Mouse (Mus musculus): ENCODE data around the gene Zdhhc13.

Zdhhc13 gene

DNA sequence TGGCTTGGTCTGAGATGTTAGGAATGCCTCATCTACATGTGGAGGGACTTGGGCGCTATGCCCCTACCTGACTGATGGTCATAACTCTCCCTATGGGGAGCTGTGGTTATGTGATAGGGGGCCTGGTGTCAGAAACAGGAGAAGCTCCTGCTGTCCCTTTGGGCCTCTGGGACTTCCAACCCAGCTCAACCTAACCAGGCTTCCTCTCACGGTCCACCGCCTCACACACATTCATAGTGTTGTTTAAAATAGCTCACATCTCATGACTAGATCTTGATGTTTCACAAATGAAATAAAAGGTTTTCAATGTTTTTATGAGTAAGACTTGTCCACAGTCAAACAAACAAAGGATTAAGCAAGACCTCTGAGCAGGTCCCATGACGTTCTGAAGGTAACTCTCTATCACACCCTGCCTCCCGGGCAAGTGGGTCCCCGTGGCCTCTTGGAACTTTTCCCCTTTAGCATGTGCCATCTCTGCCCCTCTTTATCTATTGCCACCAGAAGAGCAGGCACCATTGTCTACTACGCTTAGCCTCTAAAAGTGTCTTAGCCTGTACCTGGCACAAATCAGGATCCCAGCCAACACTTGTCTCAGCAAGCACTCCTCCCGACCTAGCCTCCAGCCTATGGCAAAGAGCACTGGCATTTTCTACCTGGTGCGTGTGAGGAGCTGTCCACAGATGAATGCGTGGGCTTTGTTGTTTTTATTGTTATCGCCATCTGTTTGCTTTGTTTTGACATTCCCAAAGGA, 3.9 kb upstream of the Zdhhc13 start:
- no peak for DNase-seq (ENCODE audit: low spot score in 2 of 2)

DNA sequence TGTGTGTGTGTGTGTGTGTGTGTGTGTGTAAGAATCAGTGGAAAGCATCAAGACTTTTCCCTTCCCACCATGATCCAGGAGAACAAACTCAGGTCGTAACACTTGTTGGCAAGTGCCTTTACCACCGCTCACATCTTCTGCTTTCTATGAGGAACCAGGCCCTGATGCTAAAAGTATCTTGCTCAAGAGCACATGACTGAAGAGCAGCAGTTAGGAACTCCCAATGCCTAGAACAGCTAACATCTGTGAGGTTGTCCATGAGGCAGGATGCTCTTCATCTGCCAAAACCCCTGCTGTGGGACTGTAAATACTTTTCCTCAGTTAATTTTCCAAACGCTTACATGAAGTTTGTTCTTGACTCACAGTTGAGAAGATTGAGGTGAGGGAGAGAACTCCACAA, 455 bp upstream of the Zdhhc13 start:
- peak in 1 of 2 experiments; percentile 20 for DNase-seq (ENCODE audit: low spot score in 2 of 2)

DNA sequence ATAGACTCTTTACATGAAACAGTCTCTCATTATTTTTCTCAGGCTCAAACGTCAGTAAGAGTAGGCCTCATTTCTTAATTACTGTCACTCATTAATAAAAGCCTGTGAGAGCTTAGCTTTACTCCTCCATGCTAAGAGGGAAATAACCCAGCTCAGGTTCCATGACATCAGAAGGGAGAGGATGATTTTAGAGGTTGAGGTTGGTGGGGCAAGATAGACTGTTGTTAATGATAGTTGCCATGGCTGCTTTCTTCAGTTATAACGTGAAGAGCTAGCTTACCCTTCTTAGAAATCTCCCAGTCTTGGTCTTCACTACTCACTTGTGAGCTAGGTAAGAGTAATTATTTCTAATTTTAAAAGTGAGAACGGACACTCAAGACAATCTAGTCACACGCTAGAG, 1.3 kb downstream of the Zdhhc13 start:
- no peak for DNase-seq (ENCODE audit: low spot score in 2 of 2)

DNA sequence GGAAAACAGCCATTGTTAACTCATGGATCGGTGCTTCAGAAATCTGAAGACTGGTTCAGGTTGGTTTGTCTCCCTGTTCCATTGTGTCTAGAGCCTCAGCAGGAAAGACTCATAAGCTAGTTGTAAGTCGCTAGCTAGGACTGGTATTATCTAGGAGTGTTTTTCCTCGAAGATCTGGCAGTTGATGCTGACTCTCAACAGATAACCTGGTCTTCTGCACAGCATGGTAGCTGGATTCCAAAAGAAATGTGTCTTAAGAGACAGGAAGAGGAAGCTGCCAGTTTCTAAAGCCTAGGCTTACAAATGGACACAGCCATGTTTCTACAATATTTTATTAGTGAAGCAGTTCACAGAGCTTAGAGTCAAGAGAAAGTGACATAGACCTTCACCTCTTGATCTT, 2.6 kb downstream of the Zdhhc13 start:
- DNase-seq (ENCODE audit: low spot score in 2 of 2) = no peak

DNA sequence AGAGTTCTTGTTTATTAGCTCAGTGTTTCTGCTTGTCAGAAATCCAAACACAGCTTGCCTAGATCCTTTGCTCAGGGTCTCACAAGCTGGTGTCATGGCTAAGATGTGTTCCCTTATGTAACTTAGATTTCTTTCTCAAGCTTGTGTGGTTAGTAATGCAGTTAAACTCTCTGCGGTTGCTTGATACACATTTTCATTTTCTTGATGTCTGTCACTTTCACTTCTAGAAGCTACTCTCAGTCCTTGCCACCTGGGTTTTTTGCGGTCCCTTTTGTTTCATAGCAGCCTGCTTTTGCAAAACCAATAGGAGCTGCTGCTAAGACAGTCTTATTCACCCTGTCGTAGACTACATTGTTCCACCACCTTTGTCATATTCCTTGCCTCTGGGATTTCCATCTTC, 6.3 kb downstream of the Zdhhc13 start:
- no peak for DNase-seq (ENCODE audit: low spot score in 2 of 2)

DNA sequence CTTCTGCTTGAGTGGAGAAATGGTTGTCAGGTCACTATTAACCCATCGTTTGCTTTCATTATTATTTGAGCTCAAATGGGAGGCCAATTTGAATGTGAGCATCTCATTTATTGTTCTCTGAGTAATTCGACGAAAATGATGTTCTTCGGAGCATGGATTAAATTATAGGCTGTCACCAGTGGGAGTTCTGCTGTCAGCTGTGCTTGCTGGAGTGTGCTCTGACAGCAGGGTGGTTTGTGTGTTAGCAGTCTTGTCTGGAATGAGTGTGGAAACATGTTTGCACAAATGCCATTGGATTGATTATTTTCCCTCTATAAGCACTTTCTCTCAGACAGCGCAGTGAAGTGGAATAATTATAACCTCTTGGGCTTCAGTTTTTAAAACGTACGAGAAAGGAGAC, 14.6 kb downstream of the Zdhhc13 start:
- no peak for DNase-seq (ENCODE audit: low spot score in 2 of 2)

DNA sequence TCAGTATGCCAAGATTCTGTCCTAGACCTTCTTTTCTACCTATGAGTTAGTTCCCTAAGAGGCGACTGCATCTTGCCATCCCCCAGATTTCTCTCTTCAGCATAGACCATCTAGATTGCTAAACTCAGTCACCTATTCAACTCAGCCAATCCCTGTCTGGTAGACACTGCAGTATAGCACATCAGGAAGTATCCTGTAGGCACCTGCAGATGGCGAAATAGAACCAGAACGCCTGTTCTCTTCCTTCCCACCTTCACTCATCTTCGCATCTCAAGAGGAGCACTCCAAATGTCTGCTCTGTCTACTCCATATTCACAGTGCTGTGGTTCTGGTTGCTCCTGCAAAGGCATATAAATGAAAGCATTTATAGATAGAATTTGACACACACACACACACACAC, 17.8 kb downstream of the Zdhhc13 start:
- DNase-seq (ENCODE audit: low spot score in 2 of 2) = no peak

DNA sequence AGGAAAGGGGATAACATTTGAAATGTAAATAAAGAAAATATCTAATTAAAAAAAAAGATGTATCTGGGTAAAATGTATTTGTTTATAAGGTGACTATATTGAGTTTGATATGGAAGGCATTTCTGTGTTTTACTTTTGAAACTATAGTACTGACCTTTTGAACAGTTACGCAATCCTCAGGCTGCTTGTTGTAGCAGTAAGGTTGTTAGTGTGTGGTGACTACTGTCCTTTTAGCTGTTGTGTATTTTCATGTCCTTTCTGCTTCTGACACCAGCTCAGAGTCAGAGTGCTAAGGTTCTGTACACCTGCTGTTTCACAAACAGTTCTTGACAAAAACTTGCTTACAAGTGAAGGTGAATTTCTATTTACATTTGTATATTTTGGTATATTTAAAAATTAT, 21.8 kb downstream of the Zdhhc13 start:
- DNase-seq (ENCODE audit: low spot score in 2 of 2) = no peak

DNA sequence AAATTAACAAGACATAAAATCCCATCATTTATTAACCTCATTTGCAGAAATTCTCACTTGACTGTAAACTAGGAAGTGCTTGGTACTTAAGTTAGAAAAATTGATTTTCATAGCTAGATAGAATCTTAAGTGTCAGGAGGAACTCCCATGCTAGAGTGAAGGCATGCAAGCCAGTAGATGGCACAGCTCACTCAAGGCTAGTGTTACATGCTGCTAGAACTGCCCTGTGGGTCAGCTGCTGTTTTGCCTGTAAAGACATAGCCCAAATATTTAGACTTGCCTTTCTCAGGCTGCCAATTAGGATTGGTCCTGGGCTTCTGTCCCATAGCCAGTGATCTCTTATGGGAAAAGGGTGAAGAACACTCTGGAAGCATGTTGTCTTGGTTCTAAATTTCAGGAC, 23.6 kb downstream of the Zdhhc13 start:
- DNase-seq (ENCODE audit: low spot score in 2 of 2) = no peak

DNA sequence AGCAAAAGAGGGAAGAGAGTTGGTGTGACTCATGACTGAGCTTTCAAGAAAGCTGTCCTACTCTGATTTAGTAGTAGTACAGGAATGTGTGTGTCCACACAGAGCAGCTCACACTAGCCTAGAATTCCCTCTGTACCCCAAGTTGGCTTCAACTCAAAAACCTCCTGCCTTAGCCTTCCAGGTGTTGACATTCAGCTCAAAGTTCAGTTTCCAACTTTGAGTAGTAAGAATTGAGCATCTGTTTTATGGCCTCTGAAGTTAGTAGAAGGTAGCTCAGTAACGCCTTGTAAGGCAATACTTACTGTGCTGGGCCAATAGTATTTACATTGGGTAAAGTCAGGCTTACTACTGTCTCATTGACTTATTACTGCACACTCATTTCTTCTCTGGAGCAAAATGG, 24.8 kb downstream of the Zdhhc13 start:
- DNase-seq (ENCODE audit: low spot score in 2 of 2) = no peak

DNA sequence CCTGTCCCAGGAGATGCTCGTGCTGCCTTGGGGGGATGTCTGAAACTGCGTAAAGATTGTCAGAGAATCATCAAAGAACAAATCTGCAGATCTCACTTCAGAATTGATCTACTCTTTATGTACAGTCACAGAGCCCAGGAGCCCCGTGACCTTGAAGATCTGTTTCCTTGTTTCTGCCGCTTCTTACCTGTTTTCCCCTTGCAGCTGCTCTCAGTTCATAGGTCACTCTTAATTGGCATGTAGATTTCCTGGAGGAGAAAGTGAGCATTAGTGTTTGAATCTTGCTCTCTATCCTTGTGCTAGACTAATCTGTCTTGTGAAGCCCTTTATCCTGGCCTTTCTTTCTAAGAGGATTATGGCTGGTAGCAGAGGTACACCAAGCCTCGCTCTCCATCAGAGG, 32.9 kb downstream of the Zdhhc13 start:
- DNase-seq (ENCODE audit: low spot score in 2 of 2) = no peak

DNA sequence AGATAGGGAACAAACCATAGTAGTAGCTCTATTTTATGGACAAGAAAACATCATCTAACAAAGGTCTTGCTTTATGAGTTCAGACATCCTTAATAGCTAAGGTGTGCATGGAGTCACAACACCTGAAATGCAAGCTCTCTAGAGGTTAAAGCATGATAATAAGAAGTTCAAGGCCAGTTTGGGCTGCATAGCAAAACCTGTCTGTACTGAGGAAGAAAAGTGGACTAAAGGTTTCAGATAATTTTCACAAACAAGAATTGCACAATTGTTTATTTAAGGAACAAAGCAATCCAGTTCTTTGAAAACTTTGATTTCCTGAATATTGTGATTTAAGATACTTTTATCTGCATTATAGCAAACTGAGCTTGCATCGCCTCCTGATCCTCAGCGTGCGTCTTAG, 34.8 kb downstream of the Zdhhc13 start:
- DNase-seq (ENCODE audit: low spot score in 2 of 2) = no peak

DNA sequence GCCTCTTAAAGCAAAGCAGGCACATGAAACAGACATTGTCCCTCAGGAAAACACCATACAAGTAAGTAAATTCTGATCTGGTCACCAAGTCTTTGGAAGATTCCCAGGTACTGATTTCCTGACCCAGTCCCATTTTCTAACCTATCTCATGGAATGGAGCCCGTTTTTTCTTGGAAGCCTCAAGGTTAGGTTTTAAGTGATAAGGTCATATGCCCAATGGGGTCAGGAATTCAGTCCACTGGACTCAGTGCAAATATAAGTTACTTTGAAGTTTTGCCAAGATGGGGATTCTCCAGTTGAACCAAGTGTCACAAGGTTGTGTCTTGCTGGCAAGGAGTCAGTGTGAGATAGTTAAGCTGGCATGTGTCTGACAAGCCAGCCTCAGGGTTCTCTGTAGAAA, 35.9 kb downstream of the Zdhhc13 start:
- DNase-seq (ENCODE audit: low spot score in 2 of 2) = no peak

DNA sequence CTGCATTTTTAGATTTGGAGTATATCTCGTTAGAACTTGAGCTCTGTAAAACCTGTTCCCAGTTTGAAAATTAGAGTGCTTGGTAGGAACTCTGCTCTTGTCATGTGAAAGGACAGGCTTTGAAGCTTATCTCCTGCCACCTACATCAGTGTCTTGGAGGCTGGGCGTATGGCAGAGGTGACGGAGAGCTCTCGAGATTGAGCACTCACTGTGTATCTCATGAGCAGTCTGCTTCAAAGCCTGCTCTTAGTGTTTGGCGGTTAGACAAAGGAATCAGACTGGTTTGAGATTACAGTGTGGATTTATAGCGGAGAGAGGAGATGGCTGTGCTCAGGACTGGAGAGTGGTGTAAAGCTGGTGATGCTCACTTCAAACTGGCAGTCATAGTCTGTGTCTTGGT, 36.4 kb downstream of the Zdhhc13 start:
- no peak for DNase-seq (ENCODE audit: low spot score in 2 of 2)

DNA sequence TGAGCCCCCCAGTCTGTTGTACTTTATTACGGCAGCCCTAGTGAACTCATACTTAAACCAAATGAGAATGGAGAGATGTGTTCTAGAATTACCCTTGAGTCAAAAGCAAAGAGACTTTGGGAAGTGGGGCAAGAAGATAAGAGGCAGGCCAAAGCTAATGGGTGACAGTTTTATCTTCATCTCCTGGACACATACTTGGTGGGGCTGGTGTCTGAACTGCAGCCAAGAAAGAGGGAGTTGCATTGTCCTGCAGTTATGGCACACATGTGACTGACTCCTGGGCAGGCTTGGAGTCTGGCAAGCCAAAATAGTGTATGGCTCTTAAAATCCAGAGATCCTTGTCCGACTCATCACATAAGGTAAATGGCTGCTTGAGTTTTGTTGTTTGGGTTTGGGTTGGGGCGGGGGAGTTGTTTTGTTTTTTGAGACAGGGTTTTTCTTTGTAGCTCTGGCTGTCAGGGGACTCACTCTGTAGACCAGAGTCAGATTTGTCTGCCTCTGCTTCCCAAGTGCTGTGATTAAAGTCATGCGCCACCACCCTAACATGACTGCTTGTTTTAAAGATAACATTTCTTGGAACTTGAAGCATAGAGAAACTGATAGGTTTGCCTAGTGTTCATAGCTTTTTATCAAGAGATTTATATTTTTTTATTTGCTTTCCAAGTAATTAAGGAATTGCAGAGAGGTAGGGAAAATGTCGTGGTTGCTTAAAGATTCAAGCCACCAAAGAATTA, 40.5 kb downstream of the Zdhhc13 start:
- DNase-seq (ENCODE audit: low spot score in 2 of 2) = no peak

DNA sequence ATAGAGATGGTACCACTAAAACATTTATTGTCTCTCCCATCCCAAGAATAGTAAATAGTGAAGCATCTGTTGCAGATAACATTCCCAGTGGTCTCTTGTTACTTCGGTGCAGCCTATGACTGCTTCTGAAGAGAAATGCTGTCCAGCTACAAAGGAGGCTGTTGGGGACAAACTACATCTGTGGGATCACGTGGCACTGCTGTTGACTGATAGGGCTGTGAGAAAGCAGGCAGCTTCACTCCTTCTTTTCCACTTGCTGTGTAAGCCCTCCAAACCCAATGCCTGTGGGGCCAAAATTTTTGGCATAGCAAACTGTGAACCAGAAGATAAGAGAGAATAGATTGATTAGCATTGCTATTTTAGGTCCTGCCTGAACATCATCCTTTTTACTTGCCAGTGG, 41.6 kb downstream of the Zdhhc13 start:
- DNase-seq (ENCODE audit: low spot score in 2 of 2) = no peak

DNA sequence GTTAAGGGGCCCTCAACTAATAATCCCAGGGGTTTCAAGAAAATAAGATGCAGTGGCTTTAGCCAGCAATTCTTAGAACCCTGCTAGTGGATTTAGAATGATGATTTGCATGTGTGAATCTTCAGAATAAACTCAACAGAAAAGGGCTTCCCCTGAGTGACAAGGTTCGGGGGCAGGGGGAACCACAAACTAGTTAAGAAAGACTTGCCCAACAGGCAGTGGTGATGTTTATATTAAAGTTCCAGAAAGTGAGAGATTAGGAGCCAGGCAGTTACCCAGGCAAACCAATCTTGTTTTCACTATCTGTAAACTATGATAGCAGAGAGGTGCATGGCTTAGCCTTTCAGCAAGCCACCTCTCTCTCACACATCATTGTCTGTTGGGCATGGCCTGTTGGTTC, 43.9 kb downstream of the Zdhhc13 start:
- no peak for DNase-seq (ENCODE audit: low spot score in 2 of 2)

DNA sequence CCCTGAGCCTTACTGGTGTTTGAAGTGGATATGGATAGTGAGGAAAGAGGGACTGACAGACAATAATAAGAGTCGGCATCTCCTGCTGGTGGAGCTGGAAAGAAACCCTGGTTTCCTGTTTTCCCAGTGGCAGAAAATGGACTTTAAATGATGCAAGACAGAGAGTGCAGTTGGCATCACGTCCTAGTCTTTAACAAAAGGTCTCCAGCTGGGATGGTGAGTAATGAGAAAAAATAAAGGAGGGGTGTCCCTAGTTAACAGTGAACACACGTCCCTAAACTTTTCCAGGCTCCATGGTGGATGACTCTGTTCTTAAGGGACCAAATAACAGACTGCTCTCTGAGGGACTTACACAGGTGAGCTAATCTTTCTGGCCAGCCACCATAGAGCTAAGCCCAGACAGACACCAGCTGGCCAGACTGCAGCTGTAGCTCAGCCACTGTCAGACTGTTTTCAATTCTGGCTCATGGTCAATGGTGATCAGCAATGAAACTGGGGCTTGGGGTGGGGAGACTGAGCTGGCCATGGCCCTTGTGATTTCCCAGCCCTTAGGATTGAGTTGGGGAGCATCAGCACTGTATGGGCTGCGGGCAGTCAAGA, 45.7 kb downstream of the Zdhhc13 start:
- DNase-seq (ENCODE audit: low spot score in 2 of 2) = no peak

DNA sequence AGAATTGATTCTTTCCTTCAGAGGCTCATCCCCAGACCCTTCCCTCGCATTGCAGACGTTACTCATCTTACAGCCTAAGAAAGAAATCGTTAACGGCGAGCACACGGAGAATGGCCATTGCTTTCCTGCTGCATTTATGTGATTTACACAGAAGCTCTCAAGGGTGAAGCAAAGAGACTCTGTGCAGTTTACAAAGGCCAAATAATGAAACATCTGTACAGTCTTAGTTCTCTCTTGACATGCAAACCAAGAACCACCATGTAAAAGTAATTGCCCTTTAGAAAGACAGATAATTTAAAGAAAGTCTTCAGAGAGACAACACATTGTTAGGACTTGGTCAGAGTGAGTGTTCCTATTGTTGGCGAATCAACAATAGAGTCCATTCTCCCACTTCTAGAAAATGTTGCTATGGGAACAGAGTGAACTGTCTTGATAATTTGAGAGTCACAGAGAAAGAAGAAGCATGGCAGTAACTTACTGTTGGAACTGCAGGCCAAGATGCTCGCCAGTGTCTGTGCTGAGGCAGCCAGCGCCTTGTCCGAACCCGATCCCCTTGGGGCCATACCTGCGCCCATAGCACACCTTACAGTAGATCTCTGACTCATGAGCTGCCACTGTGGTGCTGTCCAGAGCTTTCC, 46.3 kb downstream of the Zdhhc13 start:
- no peak for DNase-seq (ENCODE audit: low spot score in 2 of 2)

DNA sequence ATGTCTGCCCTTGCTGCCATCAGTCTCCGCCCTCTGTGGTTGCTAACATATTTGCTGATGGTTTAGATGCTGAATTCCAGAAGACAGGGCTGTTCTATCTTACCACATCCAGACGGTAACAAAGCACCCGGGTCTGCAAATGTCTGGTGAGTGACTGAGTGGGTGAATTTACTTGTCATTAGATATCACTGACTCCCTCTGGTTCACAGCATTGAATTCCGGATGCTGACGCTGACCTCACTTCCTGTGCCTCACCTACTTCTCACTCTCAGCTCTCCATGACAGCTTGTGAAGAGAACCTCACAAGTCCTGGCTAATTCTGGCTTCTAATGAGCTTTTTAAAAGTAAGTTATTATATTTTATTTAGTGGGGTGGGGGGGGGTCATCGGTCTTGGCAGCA, 48.1 kb downstream of the Zdhhc13 start:
- DNase-seq (ENCODE audit: low spot score in 2 of 2) = no peak

DNA sequence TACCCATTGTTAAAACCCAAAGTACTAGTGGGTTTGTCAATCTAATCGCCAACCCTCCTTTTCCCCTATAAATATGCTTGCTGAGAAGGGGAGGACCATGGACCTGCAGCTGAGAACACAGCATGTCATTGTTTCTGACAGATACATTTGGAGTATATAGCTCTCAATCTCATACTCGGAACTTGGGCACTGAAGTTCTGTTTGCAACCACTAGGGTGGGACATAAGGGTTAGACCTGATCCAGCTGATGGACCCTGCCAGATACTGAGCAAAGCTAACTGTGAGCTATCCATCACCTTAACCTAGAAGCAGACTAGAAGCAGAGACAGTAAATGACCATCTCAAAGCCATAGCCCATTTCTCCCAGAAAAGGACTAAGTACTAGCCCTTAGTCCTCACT, 49.6 kb downstream of the Zdhhc13 start:
- DNase-seq (ENCODE audit: low spot score in 2 of 2) = no peak

DNA sequence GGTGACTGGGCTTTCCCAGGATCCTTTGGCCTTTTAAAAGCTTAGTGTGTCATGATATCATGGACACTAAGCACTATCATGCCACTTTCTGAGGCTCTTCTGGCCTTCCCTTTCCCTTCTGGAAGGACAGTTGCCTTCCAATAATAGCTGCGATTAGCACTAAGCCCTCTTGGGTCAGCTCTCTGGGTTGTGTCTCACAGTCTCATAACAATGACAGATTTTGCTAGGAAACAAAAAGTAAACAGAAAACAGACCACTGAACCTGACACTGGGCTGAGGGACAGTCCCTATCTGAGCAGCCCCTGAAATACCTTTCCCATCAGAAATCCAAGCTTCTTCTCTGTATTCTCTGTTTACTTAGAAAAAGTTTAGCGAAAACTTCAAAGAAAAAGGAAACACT, 51.7 kb downstream of the Zdhhc13 start:
- no peak for DNase-seq (ENCODE audit: low spot score in 2 of 2)

DNA sequence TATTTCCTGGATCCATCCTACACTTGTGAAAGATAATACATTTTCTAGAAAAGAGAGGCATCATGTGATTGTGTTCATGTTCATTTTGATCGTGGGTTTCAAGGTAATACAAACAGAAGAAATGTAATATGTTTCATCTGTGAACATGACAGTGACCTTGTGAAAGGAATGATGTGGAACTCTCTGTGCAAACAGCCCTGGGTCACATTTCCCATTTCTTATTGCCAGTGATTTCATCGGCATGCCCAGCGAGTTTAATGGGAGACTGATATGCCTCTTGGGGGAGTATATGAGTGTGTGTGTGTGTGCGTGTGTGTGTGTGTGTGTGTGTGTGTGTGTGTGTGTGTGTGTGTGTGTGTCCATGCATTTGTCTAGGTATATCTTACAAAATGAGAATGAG, 52.7 kb downstream of the Zdhhc13 start:
- DNase-seq (ENCODE audit: low spot score in 2 of 2) = no peak

All from frontal cortex, postnatal 36 days (tissue).